Mouse (Mus musculus) liver, embryonic 13.5 days (tissue): ENCODE measurements around the gene C1rb. TPM values are rescaled to one million over a fixed set of nuclear protein-coding genes. Genes with fewer than 3 reads are reported as not detected.
"Not testable (repeated sequence)": the region's sequence is repeated elsewhere in the genome, so short reads cannot be mapped to it uniquely, and the experiment has no call there.

Experiments
- ATAC-seq: fragments of 200-750 bp; cut with Nextera tagmentation; 2 replicates; pipeline ENCODE4 v1.8.0; 2017; ENCODE audit warnings: low read depth, mild to moderate bottlenecking, moderate number of reproducible peaks, moderate library complexity
- DNase-seq: peaks from one replicate; pipeline ENCODE4 v3.0.0; 2022
- H3K27ac ChIP-seq: fragments of 300-500 bp; sonication (generic); 2 replicates; pipeline ENCODE4 v1.5.1; 2015; ENCODE audit warnings: moderate library complexity, mild to moderate bottlenecking, inconsistent platforms
- H3K27me3 ChIP-seq: fragments of 300-500 bp; sonication (generic); 2 replicates; pipeline ENCODE4 v1.6.1; 2015; ENCODE audit warnings: mild to moderate bottlenecking, inconsistent platforms
- H3K36me3 ChIP-seq: fragments of 300-500 bp; sonication (generic); 2 replicates; pipeline ENCODE4 v1.6.1; 2015; ENCODE audit warnings: mild to moderate bottlenecking, inconsistent platforms
- H3K4me1 ChIP-seq: fragments of 300-500 bp; sonication (generic); replicated peaks from 2 replicates; pipeline ENCODE4 v1.6.1; 2015; ENCODE audit warnings: inconsistent platforms
- H3K4me2 ChIP-seq: fragments of 300-500 bp; sonication (generic); 2 replicates; pipeline ENCODE4 v1.6.1; 2015; ENCODE audit warnings: inconsistent platforms, mild to moderate bottlenecking, moderate library complexity
- H3K4me3 ChIP-seq: fragments of 300-500 bp; sonication (generic); replicated peaks from 2 replicates; pipeline ENCODE4 v1.5.1; 2015; ENCODE audit warnings: mild to moderate bottlenecking, inconsistent platforms
- H3K9ac ChIP-seq: fragments of 300-500 bp; sonication (generic); 2 replicates; pipeline ENCODE4 v1.6.1; 2015; ENCODE audit warnings: mild to moderate bottlenecking, inconsistent platforms
- H3K9me3 ChIP-seq: fragments of 300-500 bp; sonication (generic); replicated peaks from 2 replicates; pipeline ENCODE4 v1.6.1; 2016; ENCODE audit warnings: inconsistent platforms
- WGBS: fragments of 180-500 bp; shearing (Covaris S2); methylation state at CpG from one replicate; pipeline ENCODE4 v1.1.7; 2015; ENCODE audit not compliant: insufficient replicate concordance; 5-methylcytosine and 5-hydroxymethylcytosine counted together
- polyA plus RNA-seq: library from polyadenylated mRNA; unstranded; fragments of >200 nt; fragmentation: Nextera tagmentation; extraction: Ambion mirVana; gene quantifications from 2 replicates; pipeline ENCODE4 v1.2.1, GENCODE M21; 2015

The C1rb gene
- polyA plus RNA-seq, 1 experiment from 2014 or later = not detected

DNA sequence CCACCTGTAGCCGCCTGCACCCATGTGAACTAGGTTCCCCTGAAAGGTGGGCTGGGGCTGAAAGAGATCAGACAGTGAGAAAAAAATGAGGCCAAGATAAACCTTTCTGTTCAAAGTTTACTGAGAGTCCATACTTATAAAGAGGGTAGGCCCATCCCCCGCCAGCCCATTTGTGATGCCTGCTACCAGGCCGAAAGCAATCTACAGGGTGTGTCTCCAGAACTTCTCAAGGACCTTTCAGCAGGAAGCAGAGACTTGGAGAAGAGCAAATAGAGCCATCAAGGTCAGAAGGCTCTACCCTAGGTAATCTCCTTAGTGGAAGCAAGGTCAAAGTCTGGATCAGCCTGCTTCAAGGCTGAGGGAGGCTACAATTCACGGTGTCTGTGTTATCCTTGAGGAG is 31.9 kb downstream of the C1rb start:
- ATAC-seq = no peak
- H3K27ac ChIP-seq = no peak overlapping the region
- no peaks in the 10 kb centered on the region for H3K36me3 ChIP-seq
- H3K27me3 ChIP-seq = no peaks in the 10 kb centered on the region
- H3K4me1 ChIP-seq = no peaks in the 10 kb centered on the region
- H3K9ac ChIP-seq = no peak overlapping the region
- no peak overlapping the region for H3K4me3 ChIP-seq
- H3K4me2 ChIP-seq = no peak overlapping the region
- WGBS = 79% methylated on average over 4 of the region's 4 CpGs
- H3K9me3 ChIP-seq = peaks cover 4% of the 10 kb centered on the region; the same call in 1 of the 2 replicates
- DNase-seq = no peak

DNA sequence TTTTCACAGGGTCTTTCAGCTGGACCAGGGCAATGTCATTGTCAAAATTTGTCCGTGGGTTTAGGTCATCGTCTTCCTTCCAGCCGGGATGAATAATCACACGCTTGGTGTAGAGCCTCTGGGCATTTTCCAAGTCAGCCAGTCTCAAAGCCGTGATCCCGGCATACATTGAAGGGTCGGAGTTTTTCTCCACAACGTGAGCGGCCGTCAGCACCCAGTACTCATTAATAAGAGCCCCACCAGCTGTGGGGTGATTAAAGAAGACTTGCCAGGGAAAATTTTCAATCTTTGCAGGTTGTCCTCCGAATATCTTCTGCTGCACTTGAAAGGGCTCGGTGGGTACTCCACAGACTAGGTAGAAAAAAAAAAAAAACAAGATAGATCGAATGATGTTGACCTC is 55.5 kb downstream of the C1rb start:
- H3K36me3 ChIP-seq = no peaks in the 10 kb centered on the region
- no peaks in the 10 kb centered on the region for H3K4me1 ChIP-seq
- H3K4me3 ChIP-seq = no peak overlapping the region
- no peak for DNase-seq
- WGBS = 75% methylated on average over 13 of the region's 13 CpGs
- H3K9me3 ChIP-seq = no peaks in the 10 kb centered on the region
- H3K4me2 ChIP-seq = no peak overlapping the region
- no peak overlapping the region for H3K9ac ChIP-seq
- ATAC-seq = no peak
- no peak overlapping the region for H3K27ac ChIP-seq
- no peaks in the 10 kb centered on the region for H3K27me3 ChIP-seq

GRCm38 (mm10) chr6:124626184-124626583 is 56.1 kb downstream of the C1rb start:
- not testable (repeated sequence) for H3K4me1 ChIP-seq, ATAC-seq, H3K27ac ChIP-seq, H3K9me3 ChIP-seq, H3K4me3 ChIP-seq, H3K4me2 ChIP-seq, H3K36me3 ChIP-seq, H3K27me3 ChIP-seq, H3K9ac ChIP-seq, DNase-seq
- 5% methylated on average over 1 of the region's 1 CpGs for WGBS

GRCm38 (mm10) chr6:124630763-124631162 is 60.7 kb downstream of the C1rb start:
- H3K27ac ChIP-seq = no peak overlapping the region
- no peaks in the 10 kb centered on the region for H3K9me3 ChIP-seq
- no peak overlapping the region for H3K4me2 ChIP-seq
- WGBS = 36% methylated on average over 4 of the region's 4 CpGs
- DNase-seq = no peak
- no peak for ATAC-seq
- no peaks in the 10 kb centered on the region for H3K4me1 ChIP-seq
- H3K36me3 ChIP-seq = no peaks in the 10 kb centered on the region
- H3K9ac ChIP-seq = no peak overlapping the region
- H3K27me3 ChIP-seq = no peaks in the 10 kb centered on the region
- no peak overlapping the region for H3K4me3 ChIP-seq

Other genes starting within 250 kb of the C1rb start
- 20.6 and 23.0 TPM in 2 replicates for gene Pex5, start 155.2 kb upstream of the C1rb start, polyA plus RNA-seq
- 2.9 and 3.9 TPM in 2 replicates for gene Clstn3, start 105.5 kb upstream of the C1rb start, polyA plus RNA-seq
- gene C1rl, start 77.2 kb upstream of the C1rb start, polyA plus RNA-seq = 6.1 and 7.0 TPM in 2 replicates
- gene C1ra, start 57.9 kb upstream of the C1rb start, polyA plus RNA-seq = 7.5 and 8.4 TPM in 2 replicates
- gene C1s1, start 27.9 kb upstream of the C1rb start, polyA plus RNA-seq = 21.1 and 23.9 TPM in 2 replicates
- gene C1s2, start 65.8 kb downstream of the C1rb start, polyA plus RNA-seq = not detected in 2 replicates
- 68.4 and 73.9 TPM in 2 replicates for gene Lpcat3, start 92.7 kb downstream of the C1rb start, polyA plus RNA-seq
- gene Emg1, start 141.9 kb downstream of the C1rb start, polyA plus RNA-seq = 189 and 198 TPM in 2 replicates
- gene Phb2, start 142.0 kb downstream of the C1rb start, polyA plus RNA-seq = 356 and 373 TPM in 2 replicates
- 28.7 and 29.5 TPM in 2 replicates for gene Ptpn6, start 168.4 kb downstream of the C1rb start, polyA plus RNA-seq
- gene Grcc10, start 171.1 kb downstream of the C1rb start, polyA plus RNA-seq = 77.7 and 80.2 TPM in 2 replicates
- not detected in 2 replicates for gene Gm45234, start 185.7 kb downstream of the C1rb start, polyA plus RNA-seq
- 1.5 and 1.8 TPM in 2 replicates for gene Atn1, start 186.2 kb downstream of the C1rb start, polyA plus RNA-seq
- gene Eno2, start 199.4 kb downstream of the C1rb start, polyA plus RNA-seq = 0.32 and 0.42 TPM in 2 replicates
- not detected in 2 replicates for gene Lrrc23, start 209.4 kb downstream of the C1rb start, polyA plus RNA-seq
- gene Spsb2, start 238.4 kb downstream of the C1rb start, polyA plus RNA-seq = 8.6 and 9.6 TPM in 2 replicates
- gene Tpi1, start 244.0 kb downstream of the C1rb start, polyA plus RNA-seq = 461 and 495 TPM in 2 replicates